Mouse (Mus musculus): Measurements from ENCODE around the gene Prpf3. TPM values are rescaled to one million over a fixed set of nuclear protein-coding genes. Genes with fewer than 3 reads are reported as not detected.
A peak's percentile ranks its signal among the peaks of the same experiment; 100 is the strongest.

Prpf3 gene
- total and polyA plus RNA-seq, 2 experiments from 2014 or later, result 14.3 to 24.9 TPM

DNA sequence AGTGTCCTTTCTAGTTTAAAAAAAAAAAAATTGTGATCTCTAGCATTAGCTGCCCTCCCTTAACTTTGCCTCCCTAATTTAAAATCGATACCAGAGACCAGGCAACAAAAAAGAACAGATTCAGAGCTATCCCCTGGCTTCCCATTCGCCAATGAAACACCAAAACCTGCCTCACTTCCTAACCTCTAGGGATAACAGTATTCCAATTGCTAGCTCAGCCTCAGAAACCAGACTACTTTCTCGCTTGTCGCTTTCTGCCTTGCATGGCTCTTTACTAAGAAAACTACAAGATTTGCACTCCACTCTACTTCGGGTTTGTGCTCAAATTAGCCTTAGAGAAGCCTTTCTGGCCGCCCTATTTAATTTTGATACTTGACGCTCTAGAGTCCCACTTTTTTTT lies 430 bp upstream of the Prpf3 start:
- no peak for TF ChIP-seq CTCF (IDR thresholded peaks at IDR 0.05; ENCODE audit: low read depth)
- Histone ChIP-seq H3K4me3 (ENCODE audit: low read depth, low read length) (peak overlapping the region; percentile 88), H3K36me3 (ENCODE audit: insufficient read depth) (peaks cover 14% of the 10 kb centered on the region), H3K4me1 (ENCODE audit: insufficient read depth) (no peaks in the 10 kb centered on the region), H3K27me3 (ENCODE audit: insufficient read depth, low read length) (no peaks in the 10 kb centered on the region), H3K4me2 (ENCODE audit: low read depth) (peak overlapping the region; percentile 78), H3K27ac (ENCODE audit: low read depth, low read length) (no peak overlapping the region; the same call in 1 of the 2 replicates), H3K9me3 (ENCODE audit: low read length) (no peaks in the 10 kb centered on the region), H3K9ac (peak overlapping the region; percentile 66)
- 21% methylated on average over 7 of the region's 7 CpGs for WGBS
- ATAC-seq (peak; percentile 19; the same call in 1 of the 2 replicates), DNase-seq (no peak)

DNA sequence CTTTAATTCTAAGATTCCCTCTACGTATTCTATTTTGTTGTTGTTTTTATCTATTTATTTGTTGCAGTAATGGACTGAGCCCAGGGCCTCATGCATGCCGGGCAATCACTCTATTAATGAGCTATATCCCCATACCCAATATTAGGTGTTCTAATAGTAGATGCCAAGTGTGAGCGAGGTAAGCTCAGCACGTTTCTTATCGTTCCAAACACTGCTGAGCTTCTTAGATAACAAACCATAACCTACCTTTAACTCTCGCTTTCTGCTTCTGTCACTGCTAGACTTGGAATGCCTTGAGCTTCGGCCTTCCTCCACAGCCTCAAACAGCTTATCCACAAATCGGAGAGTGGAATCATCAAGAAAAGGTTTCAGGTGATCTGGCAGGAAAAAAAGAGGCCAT lies 4.4 kb downstream of the Prpf3 start:
- Histone ChIP-seq H3K27me3 (ENCODE audit: insufficient read depth, low read length) (no peaks in the 10 kb centered on the region), H3K36me3 (ENCODE audit: insufficient read depth) (peaks cover 58% of the 10 kb centered on the region)
- 97% methylated on average over 8 of the region's 8 CpGs for WGBS

DNA sequence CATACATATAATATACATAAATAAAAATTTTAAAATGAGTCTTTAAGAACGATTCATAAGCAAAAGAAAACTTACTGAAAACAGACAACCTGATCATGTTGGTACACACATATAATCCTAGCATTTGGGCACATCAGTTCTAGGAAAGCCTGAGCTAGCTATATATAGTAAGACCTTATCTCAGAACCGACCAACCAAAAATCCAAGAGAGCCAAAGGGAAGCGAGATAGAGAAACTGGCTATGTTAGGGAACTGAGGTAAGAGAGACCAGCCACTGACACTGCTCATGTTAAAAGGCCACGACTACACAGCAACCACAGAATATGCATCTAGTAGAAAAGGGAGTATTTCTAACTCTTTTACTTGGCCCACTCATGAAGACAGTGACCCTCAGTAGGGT lies 5.1 kb downstream of the Prpf3 start:
- DNase-seq (no peak), ATAC-seq (no peak)
- no peak for TF ChIP-seq CTCF (IDR thresholded peaks at IDR 0.05; ENCODE audit: low read depth)
- WGBS, result 85% methylated on average over 4 of the region's 4 CpGs
- no peak overlapping the region for H3K4me3 ChIP-seq (ENCODE audit: low read depth, low read length)
- H3K27me3 ChIP-seq (ENCODE audit: insufficient read depth, low read length), result no peaks in the 10 kb centered on the region
- no peaks in the 10 kb centered on the region for H3K9me3 ChIP-seq (ENCODE audit: low read length)
- no peak overlapping the region for H3K9ac ChIP-seq
- H3K36me3 ChIP-seq (ENCODE audit: insufficient read depth), result peaks cover 65% of the 10 kb centered on the region
- no peak overlapping the region for H3K4me2 ChIP-seq (ENCODE audit: low read depth)
- no peak overlapping the region for H3K27ac ChIP-seq (ENCODE audit: low read depth, low read length)
- H3K4me1 ChIP-seq (ENCODE audit: insufficient read depth), result no peaks in the 10 kb centered on the region

More for the DNA sequence above, 4.4 kb downstream of the Prpf3 start:
- DNase-seq, result no peak
- Histone ChIP-seq H3K9me3 (ENCODE audit: low read length) (no peaks in the 10 kb centered on the region), H3K27ac (ENCODE audit: low read depth, low read length) (no peak overlapping the region), H3K9ac (no peak overlapping the region), H3K4me2 (ENCODE audit: low read depth) (no peak overlapping the region), H3K4me3 (ENCODE audit: low read depth, low read length) (no peak overlapping the region), H3K4me1 (ENCODE audit: insufficient read depth) (no peaks in the 10 kb centered on the region)
- ATAC-seq, result no peak
- no peak for TF ChIP-seq CTCF (IDR thresholded peaks at IDR 0.05; ENCODE audit: low read depth)

DNA sequence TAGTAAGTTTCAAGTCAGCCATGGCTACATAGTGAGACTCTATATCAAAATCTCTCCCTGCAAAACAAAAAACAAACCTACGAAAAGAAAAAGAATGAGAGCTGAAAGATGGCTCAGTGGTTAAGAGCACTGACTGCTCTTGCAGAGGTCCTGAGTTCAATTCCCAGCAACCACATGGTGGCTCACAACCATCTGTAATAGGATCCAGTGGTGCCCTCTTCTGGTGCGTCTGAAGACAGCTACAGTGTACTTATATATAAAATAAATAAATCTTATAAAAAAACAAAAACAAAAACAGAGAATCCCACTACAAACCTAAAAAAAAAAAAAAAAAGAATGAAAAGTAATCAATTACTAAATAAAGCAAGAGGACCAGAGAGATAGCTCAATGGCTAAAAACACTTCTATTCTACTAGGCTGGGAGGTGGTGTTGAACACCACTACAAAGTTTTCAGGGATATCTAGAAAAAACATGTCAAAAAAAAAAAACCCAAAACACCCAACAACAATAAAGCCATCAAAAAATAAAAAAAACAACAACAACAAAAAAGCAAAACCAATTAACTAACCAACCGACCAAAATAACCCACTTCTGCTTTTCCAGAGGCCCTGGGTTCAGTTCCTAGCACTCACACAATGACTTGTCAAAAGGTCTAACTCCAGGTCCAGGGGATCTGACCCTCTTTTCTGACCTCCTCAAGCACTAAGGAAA lies 13.0 kb downstream of the Prpf3 start:
- Histone ChIP-seq H3K36me3 (ENCODE audit: insufficient read depth) (peaks cover 74% of the 10 kb centered on the region), H3K9me3 (ENCODE audit: low read length) (no peaks in the 10 kb centered on the region), H3K4me2 (ENCODE audit: low read depth) (no peak overlapping the region), H3K27ac (ENCODE audit: low read depth, low read length) (no peak overlapping the region), H3K4me1 (ENCODE audit: insufficient read depth) (no peaks in the 10 kb centered on the region), H3K27me3 (ENCODE audit: insufficient read depth, low read length) (no peaks in the 10 kb centered on the region), H3K9ac (no peak overlapping the region), H3K4me3 (ENCODE audit: low read depth, low read length) (no peak overlapping the region)
- no peak for ATAC-seq
- TF ChIP-seq CTCF (IDR thresholded peaks at IDR 0.05; ENCODE audit: low read depth), result no peak
- DNase-seq, result no peak
- WGBS, result 84% methylated on average over 3 of the region's 3 CpGs

DNA sequence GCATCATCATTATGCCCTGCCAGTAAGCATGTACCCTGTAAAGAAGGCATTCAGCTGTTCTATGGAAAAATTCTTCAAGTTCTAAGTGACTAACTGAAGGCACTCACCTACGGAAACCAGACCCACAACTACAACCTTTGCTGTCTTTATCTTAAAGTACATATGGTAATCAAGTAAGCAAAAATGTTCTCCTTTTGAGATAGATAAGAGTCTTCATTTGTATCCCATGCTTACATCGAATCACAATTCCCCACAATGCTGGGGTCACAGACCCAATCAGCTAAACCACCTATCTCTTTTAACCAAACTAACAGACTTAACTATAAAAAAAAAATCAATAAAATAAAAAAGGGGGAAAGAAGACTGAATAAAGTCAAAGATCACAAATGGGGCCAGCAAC lies 16.4 kb downstream of the Prpf3 start:
- no peak for TF ChIP-seq CTCF (IDR thresholded peaks at IDR 0.05; ENCODE audit: low read depth)
- Histone ChIP-seq H3K36me3 (ENCODE audit: insufficient read depth) (peaks cover 57% of the 10 kb centered on the region), H3K9me3 (ENCODE audit: low read length) (no peaks in the 10 kb centered on the region), H3K4me3 (ENCODE audit: low read depth, low read length) (no peak overlapping the region), H3K27ac (ENCODE audit: low read depth, low read length) (no peak overlapping the region), H3K4me1 (ENCODE audit: insufficient read depth) (no peaks in the 10 kb centered on the region), H3K27me3 (ENCODE audit: insufficient read depth, low read length) (no peaks in the 10 kb centered on the region), H3K9ac (no peak overlapping the region), H3K4me2 (ENCODE audit: low read depth) (no peak overlapping the region)
- 97% methylated on average over 2 of the region's 2 CpGs for WGBS
- no peak for ATAC-seq
- no peak for DNase-seq

GRCm38 (mm10) chr3:95829053-95829452 lies 26.6 kb downstream of the Prpf3 start:
- no peak overlapping the region for H3K4me3 ChIP-seq (ENCODE audit: low read depth, low read length)
- H3K9ac ChIP-seq, result no peak overlapping the region
- no peak for ATAC-seq
- TF ChIP-seq CTCF (IDR thresholded peaks at IDR 0.05; ENCODE audit: low read depth), result no peak
- no peaks in the 10 kb centered on the region for H3K9me3 ChIP-seq (ENCODE audit: low read length)
- H3K27me3 ChIP-seq (ENCODE audit: insufficient read depth, low read length), result no peaks in the 10 kb centered on the region
- no peak overlapping the region for H3K4me2 ChIP-seq (ENCODE audit: low read depth)
- no peak for DNase-seq
- H3K4me1 ChIP-seq (ENCODE audit: insufficient read depth), result no peaks in the 10 kb centered on the region
- H3K36me3 ChIP-seq (ENCODE audit: insufficient read depth), result peaks cover 44% of the 10 kb centered on the region
- 96% methylated on average over 4 of the region's 4 CpGs for WGBS
- no peak overlapping the region for H3K27ac ChIP-seq (ENCODE audit: low read depth, low read length)

DNA sequence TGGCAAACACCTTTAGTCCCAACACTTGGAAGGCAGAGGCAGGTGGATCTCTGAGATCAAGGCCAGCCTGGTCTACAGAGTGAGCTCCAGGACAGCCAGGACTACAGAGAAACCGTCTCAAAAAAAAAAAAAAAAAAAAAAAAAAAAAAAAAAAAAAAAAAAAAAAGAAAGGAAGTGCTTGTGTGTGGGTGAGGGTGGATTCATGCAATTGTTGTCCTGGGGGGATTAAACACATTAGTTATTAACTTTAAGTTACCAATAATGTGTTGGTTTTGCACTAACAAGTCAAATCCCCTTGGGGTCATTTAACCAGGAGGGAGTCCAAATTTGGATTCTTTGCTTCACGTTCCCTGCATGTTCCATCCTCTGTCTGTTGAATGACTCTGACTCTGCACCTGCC lies 29.4 kb downstream of the Prpf3 start:
- no peak overlapping the region for H3K9ac ChIP-seq
- peaks cover 22% of the 10 kb centered on the region for H3K36me3 ChIP-seq (ENCODE audit: insufficient read depth)
- no peak overlapping the region for H3K4me3 ChIP-seq (ENCODE audit: low read depth, low read length)
- H3K4me2 ChIP-seq (ENCODE audit: low read depth), result no peak overlapping the region
- ATAC-seq, result no peak
- H3K27me3 ChIP-seq (ENCODE audit: insufficient read depth, low read length), result no peaks in the 10 kb centered on the region
- 68% methylated on average over 2 of the region's 2 CpGs for WGBS
- H3K4me1 ChIP-seq (ENCODE audit: insufficient read depth), result no peaks in the 10 kb centered on the region
- H3K9me3 ChIP-seq (ENCODE audit: low read length), result no peaks in the 10 kb centered on the region
- TF ChIP-seq CTCF (IDR thresholded peaks at IDR 0.05; ENCODE audit: low read depth), result no peak
- no peak for DNase-seq
- no peak overlapping the region for H3K27ac ChIP-seq (ENCODE audit: low read depth, low read length)

Data from forebrain, postnatal 0 days (tissue).